Mouse (Mus musculus) MEL (cell line): ENCODE measurements around the gene Mrpl37.

Source experiments
- CHD1 ChIP-seq: IDR thresholded peaks from 2 replicates; pipeline ENCODE4 v1.6.1; 2012; ENCODE audit warnings: low read depth, mild to moderate bottlenecking, inconsistent platforms, low read length, improper control_type of control experiment
- CTCF ChIP-seq, 3 experiments: IDR thresholded peaks in 2 of 3; conservative IDR thresholded peaks in 1 of 3; 2 replicates each; pipeline ENCODE4 v1.5.1; 2011 to 2012; ENCODE audit warnings: low read length in 3 of 3, low read depth in 2 of 3, mild to moderate bottlenecking in 2 of 3, improper control_type of control experiment in 1 of 3, inconsistent platforms in 1 of 3, mixed read lengths in 1 of 3, moderate library complexity in 1 of 3; ENCODE audit not compliant: control insufficient read depth in 1 of 3, insufficient read depth in 1 of 3, poor library complexity in 1 of 3, severe bottlenecking in 1 of 3
- GATA1 ChIP-seq: IDR thresholded peaks from 2 replicates; pipeline ENCODE4 v1.6.1; 2011; ENCODE audit warnings: low read depth, low read length, improper control_type of control experiment
- MAX ChIP-seq: IDR thresholded peaks from 2 replicates; pipeline ENCODE4 v1.6.1; 2011; ENCODE audit warnings: low read length, improper control_type of control experiment
- NRF1 ChIP-seq: IDR thresholded peaks from 2 replicates; pipeline ENCODE4 v1.6.1; 2014; ENCODE audit warnings: low read depth, mild to moderate bottlenecking, inconsistent platforms, low read length, improper control_type of control experiment, moderate library complexity; ENCODE audit not compliant: poor library complexity, insufficient read depth, severe bottlenecking
- POLR2A ChIP-seq, 2 experiments: IDR thresholded peaks; 2 replicates each; pipeline ENCODE4 v1.6.1; 2011 to 2012; ENCODE audit warnings: low read length in 2 of 2, mild to moderate bottlenecking in 2 of 2, control low read depth in 1 of 2, improper control_type of control experiment in 1 of 2, low read depth in 1 of 2, moderate library complexity in 1 of 2; ENCODE audit not compliant: control insufficient read depth in 1 of 2, insufficient read depth in 1 of 2, poor library complexity in 1 of 2
- SIN3A ChIP-seq: IDR thresholded peaks from 2 replicates; pipeline ENCODE4 v1.6.1; 2012; ENCODE audit warnings: low read length, improper control_type of control experiment, inconsistent platforms
- TBP ChIP-seq: IDR thresholded peaks from 2 replicates; pipeline ENCODE4 v1.8.0; 2011; ENCODE audit warnings: low read depth, low read length, improper control_type of control experiment
- TCF12 ChIP-seq: IDR thresholded peaks from 2 replicates; pipeline ENCODE4 v1.6.1; 2014; ENCODE audit warnings: low read depth, mild to moderate bottlenecking, inconsistent platforms, low read length, improper control_type of control experiment, moderate library complexity
- ZMIZ1 ChIP-seq: IDR thresholded peaks from 2 replicates; pipeline ENCODE4 v1.6.1; 2012; ENCODE audit warnings: low read depth, mild to moderate bottlenecking, inconsistent platforms, low read length, improper control_type of control experiment, moderate library complexity

GRCm38 (mm10) chr4:107097871-107098270, 31.2 kb upstream of the Mrpl37 start:
- TF ChIP-seq POLR2A (IDR thresholded peaks at IDR 0.05; ENCODE audit: control insufficient read depth in 1 of 2, insufficient read depth in 1 of 2, low read depth in 1 of 2, low read length in 2 of 2, poor library complexity in 1 of 2) (no peak), ZMIZ1 (no peak), CTCF (IDR thresholded peaks at IDR 0.05 in 2 of 3, conservative IDR thresholded peaks at IDR 0.05 in 1 of 3; ENCODE audit: control insufficient read depth in 1 of 3, insufficient read depth in 1 of 3, low read depth in 2 of 3, low read length in 3 of 3, poor library complexity in 1 of 3, severe bottlenecking in 1 of 3) (no peak), GATA1 (no peak), MAX (no peak), TBP (no peak), CHD1 (no peak), SIN3A (no peak), NRF1 (no peak), TCF12 (no peak)
